Mouse (Mus musculus): ENCODE results near the gene Bach2.

DNA sequence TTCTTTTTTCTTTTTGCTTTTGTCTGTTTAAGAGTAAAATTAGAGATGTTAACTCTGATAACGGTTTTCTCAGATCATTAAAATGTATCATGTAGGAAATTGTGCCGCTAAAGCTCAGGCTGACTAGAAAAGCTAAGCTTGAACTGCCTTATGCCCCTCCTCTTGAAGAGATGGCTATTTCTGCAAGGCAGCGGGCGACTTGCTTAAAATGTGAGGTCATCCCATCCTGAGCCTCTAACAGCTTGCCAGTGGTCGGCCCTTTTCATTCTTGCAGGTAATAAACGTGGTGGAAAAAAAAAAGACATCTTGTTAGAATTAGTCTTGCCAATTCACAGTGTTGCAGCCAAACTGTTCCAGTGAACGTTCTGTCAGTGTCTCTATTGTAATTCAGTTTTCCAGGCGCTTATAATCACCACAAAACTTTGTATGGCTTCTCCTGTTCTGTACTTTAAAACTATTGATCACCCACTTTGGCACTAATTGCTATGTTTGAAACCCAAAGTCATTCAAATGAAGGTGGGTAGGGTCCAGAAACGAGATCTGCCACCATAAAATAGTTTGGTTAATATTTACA is 1.9 kb downstream of the Bach2 start:
- TF ChIP-seq CTCF (IDR thresholded peaks at IDR 0.05; ENCODE audit: control insufficient read depth, insufficient read depth, low read length) (no peak), POLR2A (IDR thresholded peaks at IDR 0.05; ENCODE audit: borderline replicate concordance, control insufficient read depth, low read depth, low read length) (no peak)
